Mouse (Mus musculus) liver, embryonic 14.5 days (tissue): ENCODE measurements at regions not wholly inside any gene's neighbourhood (a gene's known extent, or its start where the extent isn't known, plus 50 kb on each side); places are given as distances from the start of the nearest gene placed in this dataset.
"Not testable (repeated sequence)": the region's sequence is repeated elsewhere in the genome, so short reads cannot be mapped to it uniquely, and the experiment has no call there.

Experiments
- CTCF ChIP-seq: IDR thresholded peaks from 2 replicates; pipeline ENCODE4 v1.5.1; 2016; ENCODE audit warnings: antibody characterized with exemption, low read depth, control low read depth
- EP300 ChIP-seq: IDR thresholded peaks from 2 replicates; pipeline ENCODE4 v1.6.1; 2016; ENCODE audit warnings: antibody characterized with exemption, low read depth

- not testable (repeated sequence) for TF ChIP-seq EP300, CTCF
Observed at GRCm38 (mm10) chr4:146739775-146740174, 129.0 kb downstream of the Zfp993 start.
